Mouse (Mus musculus): ENCODE results near the gene Mrpl43. TPM values are rescaled to one million over a fixed set of nuclear protein-coding genes. Genes with fewer than 3 reads are reported as not detected.
A peak's percentile ranks its signal among the peaks of the same experiment; 100 is the strongest.

Mrpl43 gene
- polyA plus RNA-seq, 1 experiment from 2014 or later = 70.8 TPM

DNA sequence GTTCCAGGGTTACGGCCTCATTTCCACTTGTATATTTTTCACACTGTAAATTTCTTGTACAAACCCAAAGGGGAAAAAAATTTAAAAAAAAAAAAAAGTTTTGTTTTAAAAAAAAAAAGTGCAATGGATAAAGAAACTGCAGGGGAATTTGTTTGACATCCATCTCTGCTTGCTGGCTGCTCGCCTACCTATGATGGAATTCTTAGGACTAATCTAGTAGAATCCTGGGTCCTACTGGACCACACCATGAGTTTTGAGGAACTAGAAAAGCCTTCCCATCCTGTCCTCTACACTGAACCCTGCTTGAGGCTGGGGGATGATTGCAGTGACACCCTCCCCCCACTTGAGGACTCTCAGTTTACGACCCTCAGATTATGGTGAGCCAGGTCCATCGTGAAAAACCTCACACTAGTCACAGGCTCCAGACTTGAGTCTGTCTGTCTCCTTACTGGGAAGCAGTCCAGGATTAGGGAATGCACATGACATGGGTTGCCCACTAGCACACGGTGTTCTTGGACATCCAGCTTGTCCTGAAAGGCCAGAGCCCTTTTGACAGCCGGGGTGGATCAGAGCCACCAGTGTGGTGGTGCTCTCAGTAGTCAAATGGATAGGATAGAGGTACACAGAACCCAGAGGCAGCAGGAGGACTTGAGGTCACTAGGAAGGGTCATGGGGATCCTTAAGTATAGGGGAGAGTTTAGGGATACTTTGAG lies 20.9 kb upstream of the Mrpl43 start:
- WGBS = 65% methylated on average over 6 of the region's 6 CpGs
- Histone ChIP-seq H3K9ac (no peak overlapping the region), H3K4me3 (no peak overlapping the region), H3K27ac (no peak overlapping the region; the same call in 1 of the 2 replicates), H3K4me1 (peaks cover 27% of the 10 kb centered on the region), H3K9me3 (no peaks in the 10 kb centered on the region), H3K27me3 (no peaks in the 10 kb centered on the region), H3K4me2 (no peak overlapping the region), H3K36me3 (peaks cover 58% of the 10 kb centered on the region)
- no peak for ATAC-seq (ENCODE audit: borderline replicate concordance, extremely low read depth, low FRiP score, low TSS enrichment)

DNA sequence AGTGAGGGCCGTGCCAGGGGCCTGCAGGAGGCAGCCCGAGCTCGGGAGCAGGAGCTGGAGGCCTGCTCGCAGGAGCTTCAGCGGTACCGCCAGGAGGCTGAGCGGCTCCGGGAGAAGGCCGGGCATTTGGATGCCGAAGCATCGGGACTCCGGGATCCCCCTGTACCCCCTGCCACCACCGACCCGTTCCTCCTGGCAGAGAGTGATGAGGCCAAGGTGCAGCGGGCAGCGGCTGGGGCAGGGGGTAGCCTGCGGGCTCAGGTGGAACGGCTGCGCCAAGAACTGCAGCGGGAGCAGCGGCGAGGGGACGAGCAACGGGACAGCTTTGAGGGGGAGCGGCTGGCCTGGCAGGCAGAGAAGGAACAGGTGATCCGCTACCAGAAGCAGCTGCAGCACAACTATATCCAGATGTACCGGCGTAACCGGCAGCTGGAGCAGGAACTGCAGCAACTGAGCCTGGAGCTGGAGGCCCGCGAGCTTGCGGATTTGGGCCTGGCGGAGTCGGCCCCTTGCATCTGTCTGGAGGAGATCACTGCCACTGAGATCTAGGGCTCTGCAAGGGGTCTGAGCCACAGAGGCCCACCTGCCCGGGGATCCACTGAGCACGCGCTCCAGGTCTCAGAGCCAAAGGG lies 19.8 kb upstream of the Mrpl43 start:
- Histone ChIP-seq H3K9ac (no peak overlapping the region), H3K27me3 (no peaks in the 10 kb centered on the region), H3K4me1 (peaks cover 24% of the 10 kb centered on the region), H3K4me3 (no peak overlapping the region), H3K9me3 (no peaks in the 10 kb centered on the region), H3K27ac (no peak overlapping the region), H3K4me2 (no peak overlapping the region), H3K36me3 (peaks cover 67% of the 10 kb centered on the region)
- ATAC-seq (ENCODE audit: borderline replicate concordance, extremely low read depth, low FRiP score, low TSS enrichment) = no peak
- 89% methylated on average over 37 of the region's 37 CpGs for WGBS

DNA sequence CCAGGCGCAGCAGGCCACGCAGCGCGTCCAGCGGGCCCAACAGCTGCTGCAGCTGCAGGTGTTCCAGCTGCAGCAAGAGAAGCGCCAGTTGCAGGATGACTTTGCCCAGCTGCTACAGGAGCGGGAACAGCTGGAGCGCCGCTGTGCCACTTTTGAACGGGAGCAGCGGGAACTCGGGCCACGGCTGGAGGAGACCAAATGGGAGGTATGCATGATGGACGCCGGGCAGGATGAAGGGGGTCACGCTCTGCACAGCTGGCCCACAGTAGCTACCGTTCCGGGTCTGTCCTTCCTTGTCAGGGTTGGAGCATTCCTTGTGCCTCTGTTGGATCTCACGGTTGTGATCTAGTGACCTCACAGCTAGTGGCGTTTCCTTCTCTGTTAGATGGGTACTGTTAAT lies 18.5 kb upstream of the Mrpl43 start:
- 71% methylated on average over 20 of the region's 20 CpGs for WGBS
- no peak overlapping the region for H3K27ac ChIP-seq
- H3K9me3 ChIP-seq = no peaks in the 10 kb centered on the region
- no peak overlapping the region for H3K4me2 ChIP-seq
- H3K4me1 ChIP-seq = peaks cover 25% of the 10 kb centered on the region
- H3K36me3 ChIP-seq = peaks cover 67% of the 10 kb centered on the region
- ATAC-seq (ENCODE audit: borderline replicate concordance, extremely low read depth, low FRiP score, low TSS enrichment) = no peak
- no peak overlapping the region for H3K9ac ChIP-seq
- H3K27me3 ChIP-seq = no peaks in the 10 kb centered on the region
- no peak overlapping the region for H3K4me3 ChIP-seq

DNA sequence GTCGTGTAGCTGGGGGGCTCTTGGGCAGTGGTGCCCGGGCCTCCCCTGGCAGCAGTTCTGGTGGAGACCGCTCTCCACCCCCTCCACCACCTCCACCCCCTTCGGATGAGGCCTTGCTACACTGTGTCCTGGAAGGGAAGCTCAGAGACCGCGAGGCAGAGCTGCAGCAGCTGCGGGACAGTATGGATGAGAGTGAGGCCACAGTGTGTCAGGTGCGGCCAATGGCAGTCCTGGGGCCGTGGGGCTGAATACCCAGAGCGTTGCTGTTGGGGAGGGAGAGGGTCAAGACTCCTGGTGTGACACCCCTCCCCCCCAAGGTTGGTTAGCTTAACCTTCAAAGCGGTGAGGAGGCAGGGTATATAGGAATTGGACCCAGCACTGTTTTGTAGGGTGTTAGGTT lies 17.8 kb upstream of the Mrpl43 start:
- no peak overlapping the region for H3K4me2 ChIP-seq
- no peaks in the 10 kb centered on the region for H3K27me3 ChIP-seq
- 69% methylated on average over 10 of the region's 11 CpGs for WGBS
- peaks cover 33% of the 10 kb centered on the region for H3K4me1 ChIP-seq
- H3K36me3 ChIP-seq = peaks cover 67% of the 10 kb centered on the region
- no peak overlapping the region for H3K9ac ChIP-seq
- no peaks in the 10 kb centered on the region for H3K9me3 ChIP-seq
- ATAC-seq (ENCODE audit: borderline replicate concordance, extremely low read depth, low FRiP score, low TSS enrichment) = no peak
- H3K27ac ChIP-seq = no peak overlapping the region
- H3K4me3 ChIP-seq = no peak overlapping the region

DNA sequence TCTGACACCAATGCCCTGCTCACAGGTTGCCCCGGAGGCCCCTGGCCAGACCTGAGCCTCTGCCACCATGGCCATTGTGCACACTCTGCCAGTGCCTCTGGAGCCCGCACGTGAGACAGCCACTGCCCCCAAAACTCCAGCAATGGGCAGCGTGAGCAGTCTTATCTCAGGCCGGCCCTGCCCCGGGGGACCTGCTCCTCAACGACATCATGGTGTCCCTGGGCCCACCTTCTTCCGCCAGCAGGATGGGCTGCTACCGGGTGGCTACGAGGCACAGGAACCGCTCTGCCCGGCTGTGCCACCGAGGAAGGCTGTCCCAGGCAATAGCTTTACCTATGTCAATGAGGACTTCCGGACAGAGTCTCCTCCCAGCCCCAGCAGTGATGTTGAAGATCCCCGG lies 15.1 kb upstream of the Mrpl43 start:
- peaks cover 46% of the 10 kb centered on the region for H3K36me3 ChIP-seq

DNA sequence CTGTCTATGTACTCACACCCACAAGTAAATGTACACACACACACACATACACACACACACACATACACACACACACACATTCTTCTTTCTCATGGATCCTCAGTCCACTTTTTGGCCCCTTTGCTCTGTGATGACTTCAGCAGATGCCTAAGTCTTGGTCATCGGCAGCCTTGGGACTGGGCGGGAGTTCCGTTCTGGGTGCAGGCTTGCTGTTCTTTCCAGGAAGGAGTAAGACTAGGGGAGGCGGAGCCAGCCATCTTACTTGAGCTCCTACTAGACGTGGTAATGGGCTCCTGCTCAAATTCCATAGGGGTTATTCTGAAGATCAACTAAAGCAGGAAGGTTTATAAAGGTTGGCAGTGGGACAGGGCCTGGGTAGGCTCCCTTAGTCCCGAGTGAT lies 14.1 kb upstream of the Mrpl43 start:
- peaks cover 50% of the 10 kb centered on the region for H3K4me1 ChIP-seq
- H3K9me3 ChIP-seq = no peaks in the 10 kb centered on the region
- peak overlapping the region; percentile 5; the same call in 1 of the 2 replicates for H3K4me3 ChIP-seq
- H3K4me2 ChIP-seq = peak overlapping the region; percentile 79
- no peaks in the 10 kb centered on the region for H3K27me3 ChIP-seq
- H3K36me3 ChIP-seq = peaks cover 35% of the 10 kb centered on the region
- no peak for ATAC-seq (ENCODE audit: borderline replicate concordance, extremely low read depth, low FRiP score, low TSS enrichment)
- H3K27ac ChIP-seq = no peak overlapping the region
- WGBS = 36% methylated on average over 6 of the region's 6 CpGs
- H3K9ac ChIP-seq = no peak overlapping the region

More for the DNA sequence above, 15.1 kb upstream of the Mrpl43 start:
- WGBS = 82% methylated on average over 15 of the region's 15 CpGs
- Histone ChIP-seq H3K4me1 (peaks cover 46% of the 10 kb centered on the region), H3K9ac (0 out of 2 replicates have a peak overlapping the region, but pooled peaks have one; percentile 10), H3K9me3 (no peaks in the 10 kb centered on the region), H3K4me2 (peak overlapping the region; percentile 79; the same call in 1 of the 2 replicates), H3K27ac (no peak overlapping the region), H3K27me3 (no peaks in the 10 kb centered on the region), H3K4me3 (no peak overlapping the region)
- no peak for ATAC-seq (ENCODE audit: borderline replicate concordance, extremely low read depth, low FRiP score, low TSS enrichment)

DNA sequence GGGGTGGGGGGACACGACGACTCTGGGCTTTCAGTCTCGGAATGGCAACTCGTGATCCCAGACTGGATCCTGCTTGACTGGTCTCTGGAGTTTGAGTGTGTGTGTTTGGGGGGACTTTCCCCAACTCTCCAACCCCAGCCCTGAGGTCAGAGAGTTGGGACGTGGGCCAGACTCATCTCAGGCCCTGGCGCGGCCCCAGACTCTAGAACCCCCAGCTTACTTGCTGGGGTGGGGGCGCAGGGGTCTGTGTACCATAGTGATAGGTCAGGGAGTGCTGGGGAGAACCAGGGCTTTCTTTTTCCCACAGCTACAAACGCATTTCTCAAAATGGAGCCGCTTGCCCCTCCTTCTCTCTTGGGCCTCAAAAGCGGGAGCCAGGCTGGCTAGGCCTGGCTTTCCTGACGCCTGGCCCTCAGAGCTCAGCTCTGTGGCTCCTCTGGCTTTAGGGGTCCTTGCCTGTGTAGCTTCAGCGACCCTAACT lies 12.1 kb upstream of the Mrpl43 start:
- no peak for ATAC-seq (ENCODE audit: borderline replicate concordance, extremely low read depth, low FRiP score, low TSS enrichment)
- no peaks in the 10 kb centered on the region for H3K9me3 ChIP-seq
- peak overlapping the region; percentile 79 for H3K4me2 ChIP-seq
- H3K4me1 ChIP-seq = peaks cover 63% of the 10 kb centered on the region
- peaks cover 18% of the 10 kb centered on the region for H3K36me3 ChIP-seq
- H3K9ac ChIP-seq = peak overlapping the region; percentile 89
- peak overlapping the region; percentile 74 for H3K4me3 ChIP-seq
- peak overlapping the region; percentile 99 for H3K27ac ChIP-seq
- under 1% methylated on average over 13 of the region's 13 CpGs for WGBS
- H3K27me3 ChIP-seq = no peaks in the 10 kb centered on the region

DNA sequence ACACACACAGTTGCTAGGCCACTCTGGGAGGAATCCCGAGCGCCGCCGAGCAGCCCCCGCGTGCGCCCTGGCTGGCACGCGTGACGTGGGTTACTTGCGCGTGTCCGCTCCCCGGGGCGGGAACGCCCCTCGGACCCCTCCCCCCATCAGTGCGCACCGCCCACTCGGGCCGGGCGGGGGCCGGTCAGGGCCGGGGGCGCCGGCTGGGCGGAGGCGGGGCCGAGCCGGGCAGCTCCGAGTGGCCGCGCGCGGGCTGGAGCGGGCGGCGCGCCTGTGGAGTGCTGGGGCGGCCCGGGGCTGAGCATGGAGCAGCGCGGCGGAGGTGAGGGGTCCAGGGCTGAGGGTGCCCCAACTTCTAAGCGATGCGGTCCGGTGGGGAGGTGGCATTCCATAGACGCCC lies 11.7 kb upstream of the Mrpl43 start:
- WGBS = 1% methylated on average over 46 of the region's 48 CpGs

DNA sequence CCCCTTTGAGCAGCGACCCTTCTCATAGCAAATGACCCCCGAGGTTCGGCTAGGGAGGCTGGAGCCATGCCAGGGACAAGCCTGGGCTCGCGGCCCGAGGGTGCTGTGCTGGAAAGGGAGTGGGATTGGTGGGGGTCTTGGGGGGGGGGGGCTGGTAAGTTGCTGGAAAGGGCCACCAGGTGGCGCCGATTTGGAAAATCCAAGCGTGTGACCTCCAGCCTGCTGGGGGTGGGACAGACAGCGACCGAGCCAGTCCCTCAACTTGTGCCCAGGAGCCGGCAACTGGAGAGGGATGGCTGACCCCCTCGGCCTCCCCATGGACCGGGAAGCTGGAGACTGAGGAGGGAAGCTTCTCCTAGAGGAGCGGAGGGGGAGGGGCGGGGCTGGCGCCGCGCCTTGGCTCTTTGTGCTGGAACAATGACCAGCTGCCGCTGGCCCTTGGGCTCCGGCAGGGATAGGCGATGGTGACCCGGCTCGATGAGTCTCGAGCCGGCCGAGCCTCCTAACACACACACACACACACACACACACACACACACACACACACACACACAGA lies 11.1 kb upstream of the Mrpl43 start:
- peak overlapping the region; percentile 99 for H3K27ac ChIP-seq
- under 1% methylated on average over 26 of the region's 27 CpGs for WGBS

More for the DNA sequence above, 11.7 kb upstream of the Mrpl43 start:
- H3K36me3 ChIP-seq = peaks cover 16% of the 10 kb centered on the region
- H3K4me3 ChIP-seq = peak overlapping the region; percentile 74
- no peaks in the 10 kb centered on the region for H3K9me3 ChIP-seq
- peak overlapping the region; percentile 79 for H3K4me2 ChIP-seq
- H3K9ac ChIP-seq = peak overlapping the region; percentile 89
- H3K27me3 ChIP-seq = no peaks in the 10 kb centered on the region
- H3K27ac ChIP-seq = peak overlapping the region; percentile 99
- peak; percentile 73 for ATAC-seq (ENCODE audit: borderline replicate concordance, extremely low read depth, low FRiP score, low TSS enrichment)
- peaks cover 67% of the 10 kb centered on the region for H3K4me1 ChIP-seq

DNA sequence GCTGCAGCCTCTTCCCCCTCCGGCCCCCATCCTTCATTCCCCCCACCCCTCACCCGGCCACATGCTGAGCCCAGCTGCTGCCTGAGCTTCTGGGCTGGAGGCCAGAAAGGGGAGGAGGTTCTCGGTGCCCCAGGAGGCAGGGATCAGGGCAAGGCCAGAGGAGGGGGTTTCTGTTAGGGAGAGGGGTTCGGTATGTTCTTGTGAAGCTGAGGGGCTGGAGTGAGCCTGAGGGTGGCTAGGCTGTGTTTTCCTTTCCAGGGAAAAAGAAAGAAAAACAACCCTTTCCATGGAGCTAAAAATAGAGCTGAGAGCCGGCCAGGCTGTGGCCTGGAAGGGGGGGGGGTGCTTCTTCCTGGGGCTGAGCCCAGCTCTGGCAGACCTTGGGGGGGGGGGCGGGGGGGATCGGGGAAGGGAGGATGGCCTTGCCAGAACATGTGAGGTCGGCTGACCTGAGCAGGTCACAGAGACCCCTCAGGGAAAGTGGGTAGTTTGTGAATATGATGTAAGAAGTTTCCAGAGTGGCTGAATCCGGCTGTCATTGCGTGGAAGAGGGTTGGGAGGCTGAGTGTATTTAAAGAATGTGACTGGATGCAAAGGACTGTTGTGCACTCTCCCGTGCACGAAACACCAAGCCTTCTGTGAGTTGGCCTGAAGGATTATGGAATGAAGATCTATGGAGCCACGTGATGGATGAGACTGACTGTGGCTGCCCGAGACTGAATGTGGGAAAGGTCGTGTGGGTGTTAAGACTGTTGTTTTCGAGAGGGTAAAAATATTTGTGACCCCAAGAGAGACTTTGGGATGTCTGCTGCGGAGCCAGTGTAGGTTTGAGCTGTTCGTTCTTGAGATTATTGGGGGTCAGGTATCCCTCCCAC lies 10.3 kb upstream of the Mrpl43 start:
- Histone ChIP-seq H3K9me3 (no peaks in the 10 kb centered on the region), H3K4me3 (peak overlapping the region; percentile 74), H3K4me2 (peak overlapping the region; percentile 79), H3K4me1 (peaks cover 68% of the 10 kb centered on the region), H3K27me3 (no peaks in the 10 kb centered on the region), H3K36me3 (peaks cover 8% of the 10 kb centered on the region), H3K27ac (peak overlapping the region; percentile 99), H3K9ac (peak overlapping the region; percentile 60)
- WGBS = 1% methylated on average over 18 of the region's 18 CpGs
- peak; percentile 52 for ATAC-seq (ENCODE audit: borderline replicate concordance, extremely low read depth, low FRiP score, low TSS enrichment)

More for the DNA sequence above, 11.1 kb upstream of the Mrpl43 start:
- Histone ChIP-seq H3K36me3 (peaks cover 10% of the 10 kb centered on the region; the same call in 1 of the 2 replicates), H3K27me3 (no peaks in the 10 kb centered on the region), H3K4me2 (peak overlapping the region; percentile 79), H3K4me3 (peak overlapping the region; percentile 74), H3K9ac (peak overlapping the region; percentile 89), H3K9me3 (no peaks in the 10 kb centered on the region), H3K4me1 (peaks cover 70% of the 10 kb centered on the region)
- ATAC-seq (ENCODE audit: borderline replicate concordance, extremely low read depth, low FRiP score, low TSS enrichment) = peak; percentile 65

DNA sequence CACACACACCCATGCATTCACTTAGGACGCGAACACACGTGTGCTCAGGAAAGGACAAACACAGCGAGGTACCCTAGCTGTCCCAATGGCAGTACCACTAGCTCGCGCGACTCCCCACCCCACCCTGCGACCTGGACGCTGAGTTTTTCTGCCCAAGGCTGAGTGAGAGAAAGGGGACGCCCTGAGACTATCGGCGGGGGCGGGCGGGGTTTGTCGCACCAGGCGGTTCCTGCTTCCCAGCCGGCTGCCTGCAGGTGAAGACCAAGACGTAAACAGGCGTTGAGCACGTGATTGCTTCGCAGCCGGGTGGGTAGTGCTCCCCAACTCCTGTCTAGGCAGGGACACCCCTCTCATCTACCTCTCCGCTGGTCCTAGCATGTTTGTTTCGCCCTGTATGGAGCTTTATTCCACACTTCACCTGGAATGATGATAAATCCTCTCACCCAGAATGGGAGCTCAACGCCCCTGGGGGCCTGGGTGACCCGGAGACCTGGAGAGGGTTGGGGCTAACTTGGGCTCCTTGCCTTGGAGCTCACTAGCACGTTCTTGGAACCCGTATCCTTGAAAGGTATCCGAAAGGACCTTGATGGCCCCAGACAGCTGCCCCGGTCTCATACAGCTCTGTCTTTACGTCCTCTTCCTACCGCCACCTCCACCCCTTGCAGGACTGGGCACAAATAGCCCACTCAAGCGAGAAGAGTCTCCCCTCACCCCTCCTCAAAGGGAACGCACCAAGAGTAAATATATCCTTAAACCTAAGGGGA lies 9.5 kb upstream of the Mrpl43 start:
- H3K36me3 ChIP-seq = peaks cover 12% of the 10 kb centered on the region
- 0% methylated on average over 34 of the region's 34 CpGs for WGBS
- ATAC-seq (ENCODE audit: borderline replicate concordance, extremely low read depth, low FRiP score, low TSS enrichment) = no peak
- H3K4me3 ChIP-seq = peak overlapping the region; percentile 74
- no peaks in the 10 kb centered on the region for H3K9me3 ChIP-seq
- no peaks in the 10 kb centered on the region for H3K27me3 ChIP-seq
- H3K27ac ChIP-seq = peak overlapping the region; percentile 99
- peak overlapping the region; percentile 79 for H3K4me2 ChIP-seq
- H3K4me1 ChIP-seq = peaks cover 59% of the 10 kb centered on the region
- peak overlapping the region; percentile 60 for H3K9ac ChIP-seq
